Mouse (Mus musculus) neural tube, embryonic 12.5 days (tissue): Measurements from ENCODE around the gene Borcs6. TPM values are rescaled to one million over a fixed set of nuclear protein-coding genes. Genes with fewer than 3 reads are reported as not detected.

ENCODE experiments used
- ATAC-seq: fragments of 200-750 bp; cut with Nextera tagmentation; 2 replicates; pipeline ENCODE4 v1.8.0; 2017; ENCODE audit warnings: low read depth, mild to moderate bottlenecking, moderate TSS enrichment, moderate library complexity; ENCODE audit not compliant: low FRiP score
- H3K27ac ChIP-seq: fragments of 300-500 bp; sonication (generic); 2 replicates; pipeline ENCODE4 v1.5.1; 2016
- H3K27me3 ChIP-seq: fragments of 300-500 bp; sonication (generic); replicated peaks from 2 replicates; pipeline ENCODE4 v1.6.1; 2016; ENCODE audit warnings: mild to moderate bottlenecking
- H3K36me3 ChIP-seq: fragments of 300-500 bp; sonication (generic); 2 replicates; pipeline ENCODE4 v1.6.1; 2016; ENCODE audit warnings: mild to moderate bottlenecking
- H3K4me1 ChIP-seq: fragments of 300-500 bp; sonication (generic); 2 replicates; pipeline ENCODE4 v1.6.1; 2016
- H3K4me2 ChIP-seq: fragments of 300-500 bp; sonication (generic); replicated peaks from 2 replicates; pipeline ENCODE4 v1.6.1; 2016; ENCODE audit warnings: mild to moderate bottlenecking
- H3K4me3 ChIP-seq: fragments of 300-500 bp; sonication (generic); 2 replicates; pipeline ENCODE4 v1.5.1; 2016
- H3K9ac ChIP-seq: fragments of 300-500 bp; sonication (generic); 2 replicates; pipeline ENCODE4 v1.6.1; 2016; ENCODE audit warnings: mild to moderate bottlenecking
- H3K9me3 ChIP-seq: fragments of 300-500 bp; sonication (generic); 2 replicates; pipeline ENCODE4 v1.6.1; 2016; ENCODE audit warnings: mild to moderate bottlenecking
- WGBS: fragments of 180-500 bp; shearing (Covaris S2); methylation state at CpG from one replicate; pipeline ENCODE4 v1.1.7; 2016; 5-methylcytosine and 5-hydroxymethylcytosine counted together
- polyA plus RNA-seq: library from polyadenylated mRNA; unstranded; fragments of >200 nt; fragmentation: Nextera tagmentation; extraction: Ambion mirVana; gene quantifications from 2 replicates; pipeline ENCODE4 v1.2.1, GENCODE M21; 2016

Gene Borcs6
- polyA plus RNA-seq, 1 experiment from 2014 or later = 18.9 TPM

- WGBS = 36% methylated on average over 6 of the region's 6 CpGs
- 0 out of 2 replicates have a peak overlapping the region, but pooled peaks have one; percentile 62 for H3K9ac ChIP-seq
- peak overlapping the region; percentile 61 for H3K4me2 ChIP-seq
These were observed 14.6 kb downstream of the Borcs6 start for GRCm38 (mm10) chr11:69073951-69074775.

GRCm38 (mm10) chr11:69074776-69075069 lies 15.2 kb downstream of the Borcs6 start:
- WGBS = 56% methylated on average over 2 of the region's 2 CpGs
- no peaks in the 10 kb centered on the region for H3K27me3 ChIP-seq
- H3K36me3 ChIP-seq = no peaks in the 10 kb centered on the region
- no peaks in the 10 kb centered on the region for H3K9me3 ChIP-seq
- ATAC-seq = no peak
- H3K4me2 ChIP-seq = no peak overlapping the region
- H3K9ac ChIP-seq = no peak overlapping the region
- no peak overlapping the region for H3K27ac ChIP-seq
- H3K4me1 ChIP-seq = peaks cover 15% of the 10 kb centered on the region; the same call in 1 of the 2 replicates
- H3K4me3 ChIP-seq = no peak overlapping the region

More at GRCm38 (mm10) chr11:69073951-69074775, 14.6 kb downstream of the Borcs6 start:
- no peak for ATAC-seq
- Histone ChIP-seq H3K27ac (no peak overlapping the region), H3K4me1 (peaks cover 15% of the 10 kb centered on the region; the same call in 1 of the 2 replicates), H3K9me3 (no peaks in the 10 kb centered on the region), H3K36me3 (no peaks in the 10 kb centered on the region), H3K27me3 (no peaks in the 10 kb centered on the region), H3K4me3 (no peak overlapping the region)

- no peak overlapping the region for H3K27ac ChIP-seq
- no peak overlapping the region for H3K4me2 ChIP-seq
- no peak overlapping the region for H3K9ac ChIP-seq
- no peaks in the 10 kb centered on the region for H3K27me3 ChIP-seq
- H3K4me3 ChIP-seq = no peak overlapping the region
- H3K9me3 ChIP-seq = no peaks in the 10 kb centered on the region
- WGBS = 48% methylated on average over 9 of the region's 9 CpGs
- H3K36me3 ChIP-seq = no peaks in the 10 kb centered on the region
- H3K4me1 ChIP-seq = peaks cover 14% of the 10 kb centered on the region; the same call in 1 of the 2 replicates
- no peak for ATAC-seq
These were observed 16.4 kb downstream of the Borcs6 start for GRCm38 (mm10) chr11:69075764-69076479.

GRCm38 (mm10) chr11:69076572-69076971 lies 17.1 kb downstream of the Borcs6 start:
- WGBS = 69% methylated on average over 5 of the region's 5 CpGs
- no peak overlapping the region for H3K4me3 ChIP-seq
- no peaks in the 10 kb centered on the region for H3K9me3 ChIP-seq
- no peak for ATAC-seq
- H3K4me1 ChIP-seq = peaks cover 8% of the 10 kb centered on the region; the same call in 1 of the 2 replicates
- no peaks in the 10 kb centered on the region for H3K36me3 ChIP-seq
- no peak overlapping the region for H3K4me2 ChIP-seq
- no peak overlapping the region for H3K27ac ChIP-seq
- H3K9ac ChIP-seq = no peak overlapping the region
- no peaks in the 10 kb centered on the region for H3K27me3 ChIP-seq

- peaks cover 2% of the 10 kb centered on the region; the same call in 1 of the 2 replicates for H3K4me1 ChIP-seq
- no peak overlapping the region for H3K9ac ChIP-seq
- no peak overlapping the region for H3K27ac ChIP-seq
- no peak overlapping the region for H3K4me3 ChIP-seq
- no peaks in the 10 kb centered on the region for H3K27me3 ChIP-seq
- no peak for ATAC-seq
- 89% methylated on average over 9 of the region's 9 CpGs for WGBS
- no peaks in the 10 kb centered on the region for H3K9me3 ChIP-seq
- H3K4me2 ChIP-seq = no peak overlapping the region
- H3K36me3 ChIP-seq = no peaks in the 10 kb centered on the region
These were observed 17.8 kb downstream of the Borcs6 start for GRCm38 (mm10) chr11:69077316-69077715.

- Histone ChIP-seq H3K9me3 (no peaks in the 10 kb centered on the region), H3K9ac (no peak overlapping the region), H3K4me1 (no peaks in the 10 kb centered on the region), H3K27ac (no peak overlapping the region), H3K27me3 (no peaks in the 10 kb centered on the region), H3K4me3 (no peak overlapping the region), H3K4me2 (no peak overlapping the region), H3K36me3 (no peaks in the 10 kb centered on the region)
- 73% methylated on average over 6 of the region's 6 CpGs for WGBS
- no peak for ATAC-seq
These were observed 18.5 kb downstream of the Borcs6 start for GRCm38 (mm10) chr11:69078041-69078440.

GRCm38 (mm10) chr11:69078805-69079438 lies 19.4 kb downstream of the Borcs6 start:
- Histone ChIP-seq H3K27me3 (no peaks in the 10 kb centered on the region), H3K4me1 (no peaks in the 10 kb centered on the region), H3K27ac (no peak overlapping the region), H3K4me2 (no peak overlapping the region), H3K36me3 (no peaks in the 10 kb centered on the region), H3K9me3 (no peaks in the 10 kb centered on the region), H3K4me3 (no peak overlapping the region), H3K9ac (no peak overlapping the region)
- WGBS = 75% methylated on average over 5 of the region's 5 CpGs
- no peak for ATAC-seq

GRCm38 (mm10) chr11:69080102-69080854 lies 20.8 kb downstream of the Borcs6 start:
- Histone ChIP-seq H3K9me3 (no peaks in the 10 kb centered on the region), H3K36me3 (no peaks in the 10 kb centered on the region), H3K27me3 (no peaks in the 10 kb centered on the region), H3K4me1 (no peaks in the 10 kb centered on the region), H3K9ac (no peak overlapping the region), H3K4me2 (no peak overlapping the region), H3K27ac (no peak overlapping the region), H3K4me3 (no peak overlapping the region)
- 82% methylated on average over 15 of the region's 15 CpGs for WGBS
- ATAC-seq = no peak

GRCm38 (mm10) chr11:69080855-69081222 lies 21.3 kb downstream of the Borcs6 start:
- no peak for ATAC-seq
- Histone ChIP-seq H3K4me2 (no peak overlapping the region), H3K9me3 (no peaks in the 10 kb centered on the region), H3K36me3 (no peaks in the 10 kb centered on the region), H3K27ac (no peak overlapping the region), H3K9ac (no peak overlapping the region), H3K4me1 (no peaks in the 10 kb centered on the region), H3K27me3 (no peaks in the 10 kb centered on the region), H3K4me3 (no peak overlapping the region)
- WGBS = 90% methylated on average over 8 of the region's 8 CpGs

- no peak for ATAC-seq
- Histone ChIP-seq H3K27me3 (no peaks in the 10 kb centered on the region), H3K9me3 (no peaks in the 10 kb centered on the region)
These were observed 22.1 kb downstream of the Borcs6 start for GRCm38 (mm10) chr11:69081613-69082012.

GRCm38 (mm10) chr11:69085608-69086007 lies 26.1 kb downstream of the Borcs6 start:
- Histone ChIP-seq H3K27me3 (no peaks in the 10 kb centered on the region), H3K36me3 (0 out of 2 replicates have a peak, but pooled peaks cover 7% of the 10 kb centered on the region), H3K9ac (no peak overlapping the region), H3K27ac (no peak overlapping the region), H3K4me2 (no peak overlapping the region), H3K9me3 (no peaks in the 10 kb centered on the region), H3K4me3 (no peak overlapping the region), H3K4me1 (peaks cover 22% of the 10 kb centered on the region)
- WGBS = 70% methylated on average over 6 of the region's 6 CpGs
- ATAC-seq = no peak

More at GRCm38 (mm10) chr11:69081613-69082012, 22.1 kb downstream of the Borcs6 start:
- no peak overlapping the region for H3K4me2 ChIP-seq
- no peak overlapping the region for H3K4me3 ChIP-seq
- no peaks in the 10 kb centered on the region for H3K36me3 ChIP-seq
- H3K4me1 ChIP-seq = no peaks in the 10 kb centered on the region
- WGBS = 88% methylated on average over 7 of the region's 7 CpGs
- H3K27ac ChIP-seq = no peak overlapping the region
- H3K9ac ChIP-seq = no peak overlapping the region

GRCm38 (mm10) chr11:69086390-69086789 lies 26.9 kb downstream of the Borcs6 start:
- ATAC-seq = no peak
- WGBS = 68% methylated on average over 6 of the region's 6 CpGs
- H3K27me3 ChIP-seq = no peaks in the 10 kb centered on the region
- H3K4me1 ChIP-seq = peaks cover 25% of the 10 kb centered on the region
- H3K4me3 ChIP-seq = no peak overlapping the region
- peaks cover 9% of the 10 kb centered on the region for H3K36me3 ChIP-seq
- H3K4me2 ChIP-seq = no peak overlapping the region
- no peak overlapping the region for H3K9ac ChIP-seq
- no peak overlapping the region for H3K27ac ChIP-seq
- H3K9me3 ChIP-seq = no peaks in the 10 kb centered on the region
